Mouse (Mus musculus): ENCODE data around the gene Elfn2.
A peak's percentile ranks its signal among the peaks of the same experiment; 100 is the strongest.

The Elfn2 gene

DNA sequence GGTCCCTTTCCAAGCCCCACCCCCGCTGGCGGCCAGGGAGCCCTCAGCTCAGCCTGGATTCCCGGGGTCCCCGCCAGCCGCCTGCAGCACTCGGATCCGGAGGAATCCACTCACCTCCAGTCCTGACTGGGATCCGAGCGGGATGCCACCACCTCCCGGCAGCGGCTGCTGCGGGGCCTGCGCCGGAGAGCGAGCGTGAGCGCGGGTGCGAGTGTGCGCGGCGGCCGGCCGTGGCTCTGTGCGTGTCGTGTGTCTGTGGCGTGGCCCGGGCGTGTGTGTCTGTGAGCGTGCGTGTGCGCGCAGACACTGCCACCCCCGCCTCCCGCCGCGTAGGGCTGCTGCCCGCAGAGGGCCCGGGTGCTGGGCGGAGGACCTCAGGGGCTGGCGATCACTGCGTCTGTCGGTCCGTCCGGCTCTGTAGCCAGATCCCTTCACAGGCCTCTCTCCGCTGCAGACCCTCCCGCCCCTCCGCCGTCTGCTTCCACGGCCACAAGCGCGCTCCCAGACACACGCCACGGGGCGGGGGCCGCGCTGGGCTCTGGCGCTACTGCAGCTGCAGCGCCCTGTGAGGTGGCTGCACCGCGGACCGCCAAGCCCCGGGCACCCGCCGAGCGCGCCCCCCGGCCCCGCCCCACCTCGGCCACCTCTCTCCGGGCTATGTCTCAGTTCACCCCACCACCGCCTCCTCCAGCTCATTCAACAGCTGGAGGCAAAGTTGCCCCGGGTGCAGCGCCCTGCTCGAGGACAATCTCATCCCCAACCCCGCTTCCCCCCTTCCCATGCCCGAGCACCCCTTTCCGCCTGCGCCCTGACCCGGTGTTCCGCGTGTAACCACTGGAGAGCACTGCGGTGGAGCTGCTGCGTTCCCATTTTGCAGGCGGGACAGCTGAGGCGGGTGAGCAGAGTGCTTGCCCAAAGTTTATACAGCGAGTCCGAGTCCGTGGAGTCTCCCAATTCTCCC is at the start of gene Elfn2:
Elfn2 (minus strand) TSS at position 482 of the 961 bp plus-strand sequence.
- DNase-seq (ENCODE audit: extremely low read depth, low read depth, low spot score): no peak

GRCm38 (mm10) chr15:78763704-78764103 is 45.1 kb upstream of the Elfn2 start:
- DNase-seq (ENCODE audit: extremely low read depth, low read depth, low spot score): peak; percentile 33

- no peak for DNase-seq (ENCODE audit: extremely low read depth, low read depth, low spot score)
These were observed 44.6 kb upstream of the Elfn2 start for GRCm38 (mm10) chr15:78763210-78763609.

DNA sequence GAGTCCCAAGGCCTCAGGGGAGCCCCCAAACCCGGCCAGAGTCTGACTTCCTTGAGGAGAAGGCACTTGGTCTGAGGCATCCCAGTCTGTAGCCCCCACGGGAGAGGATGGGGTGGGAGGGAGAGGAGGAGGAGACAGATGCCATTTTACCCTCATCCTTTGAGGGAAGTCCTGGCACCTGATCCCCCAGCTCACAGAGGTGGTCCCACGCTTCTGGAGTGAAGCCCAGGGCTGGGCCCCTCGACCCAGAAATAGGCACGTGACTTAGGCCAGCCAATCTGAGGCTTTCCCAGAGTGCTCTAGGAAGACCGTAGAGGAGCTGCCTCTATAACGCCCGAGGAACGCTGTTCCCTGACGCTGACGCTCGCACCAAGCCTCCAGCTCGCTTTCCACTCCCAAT is 42.5 kb upstream of the Elfn2 start:
- DNase-seq (ENCODE audit: extremely low read depth, low read depth, low spot score): no peak

DNA sequence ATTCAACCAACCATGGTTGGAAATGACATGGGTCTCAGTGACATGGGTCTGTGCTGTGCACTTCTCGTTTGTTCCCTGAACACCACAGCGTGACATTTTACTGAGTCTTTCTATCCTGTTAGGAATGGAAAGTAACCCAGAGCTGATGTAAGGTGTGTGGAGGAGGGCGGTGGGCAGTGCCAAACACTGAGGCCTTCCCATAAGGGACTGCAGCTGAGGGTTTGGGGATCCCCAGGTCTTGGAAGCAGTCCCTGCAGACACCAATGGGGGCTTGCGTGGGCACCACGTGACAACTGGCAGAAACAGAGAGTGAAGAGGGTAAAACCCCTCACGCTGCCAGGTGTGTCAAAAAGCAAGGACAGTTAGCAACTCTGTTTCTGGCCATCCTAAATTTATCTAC is 39.6 kb upstream of the Elfn2 start:
- no peak for DNase-seq (ENCODE audit: extremely low read depth, low read depth, low spot score)

GRCm38 (mm10) chr15:78755966-78756725 is 37.6 kb upstream of the Elfn2 start:
- DNase-seq (ENCODE audit: extremely low read depth, low read depth, low spot score): no peak

GRCm38 (mm10) chr15:78755226-78755625 is 36.7 kb upstream of the Elfn2 start:
- DNase-seq (ENCODE audit: extremely low read depth, low read depth, low spot score): no peak

- DNase-seq (ENCODE audit: extremely low read depth, low read depth, low spot score): no peak
These were observed 35.6 kb upstream of the Elfn2 start for GRCm38 (mm10) chr15:78754144-78754543.

- no peak for DNase-seq (ENCODE audit: extremely low read depth, low read depth, low spot score)
These were observed 34.4 kb upstream of the Elfn2 start for GRCm38 (mm10) chr15:78752991-78753390.

GRCm38 (mm10) chr15:78750608-78751350 is 32.2 kb upstream of the Elfn2 start:
- no peak for DNase-seq (ENCODE audit: extremely low read depth, low read depth, low spot score)

DNA sequence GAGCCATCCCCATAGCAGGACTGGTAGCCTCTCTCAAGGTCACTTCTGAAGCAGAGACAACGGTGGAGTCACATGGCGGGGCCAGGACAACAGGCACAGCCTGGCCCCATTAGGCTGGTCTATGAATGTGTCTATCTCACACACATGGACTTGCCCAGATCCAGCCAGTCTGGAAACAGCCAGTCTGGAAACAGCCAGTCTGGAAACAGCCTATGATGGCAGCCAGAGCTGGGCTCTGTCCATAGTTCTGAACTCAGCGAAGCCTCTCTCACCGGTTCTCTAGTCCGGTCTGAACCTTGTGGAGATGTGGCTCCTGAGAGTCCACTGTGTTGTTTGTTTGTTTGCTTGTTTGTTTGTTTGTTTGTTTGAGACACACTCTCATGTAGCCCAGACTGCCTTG is 31.3 kb upstream of the Elfn2 start:
- DNase-seq (ENCODE audit: extremely low read depth, low read depth, low spot score): no peak

GRCm38 (mm10) chr15:78744206-78744605 is 25.6 kb upstream of the Elfn2 start:
- DNase-seq (ENCODE audit: extremely low read depth, low read depth, low spot score): no peak

GRCm38 (mm10) chr15:78742831-78743230 is 24.3 kb upstream of the Elfn2 start:
- no peak for DNase-seq (ENCODE audit: extremely low read depth, low read depth, low spot score)

DNA sequence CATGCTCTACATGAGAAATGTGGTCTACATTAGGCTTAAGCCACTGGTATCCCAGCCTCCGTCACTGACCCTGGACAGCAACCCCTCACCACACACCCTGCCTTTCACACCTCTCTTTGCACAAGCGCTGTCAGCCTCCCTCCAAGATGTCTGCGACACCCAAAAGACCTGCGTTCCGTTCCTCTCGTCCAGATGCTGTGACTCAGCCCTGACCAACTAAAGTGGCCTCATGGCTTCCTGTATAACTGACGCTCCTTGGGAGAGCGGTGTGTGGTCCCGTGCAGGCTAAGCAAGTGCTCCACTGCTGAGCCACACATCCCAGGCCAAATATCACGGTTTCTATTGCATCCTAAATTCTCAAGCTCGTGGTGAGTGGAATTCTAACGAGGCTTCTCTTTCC is 22.1 kb upstream of the Elfn2 start:
- no peak for DNase-seq (ENCODE audit: extremely low read depth, low read depth, low spot score)

DNA sequence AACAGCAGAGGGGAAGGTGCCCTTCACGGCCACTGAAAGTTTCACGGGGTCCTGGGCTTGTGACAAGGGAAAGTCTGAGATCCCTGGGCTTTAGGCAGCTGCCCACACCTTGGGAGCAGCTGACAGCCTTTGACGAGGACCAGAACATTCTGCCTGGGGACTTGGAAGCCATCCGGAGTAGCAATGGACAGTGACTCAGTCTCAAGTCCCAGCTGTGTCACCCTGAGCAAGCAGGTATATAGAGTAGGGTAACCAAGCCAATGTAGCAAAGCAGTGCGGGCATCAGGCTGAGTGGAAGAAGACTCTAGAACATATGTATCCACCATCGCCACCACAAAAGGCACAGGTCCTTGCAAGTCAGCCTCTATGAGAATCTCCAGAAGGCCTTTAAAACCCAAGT is 18.6 kb upstream of the Elfn2 start:
- DNase-seq (ENCODE audit: extremely low read depth, low read depth, low spot score): no peak

GRCm38 (mm10) chr15:78736681-78737100 is 18.1 kb upstream of the Elfn2 start:
- DNase-seq (ENCODE audit: extremely low read depth, low read depth, low spot score): no peak

DNA sequence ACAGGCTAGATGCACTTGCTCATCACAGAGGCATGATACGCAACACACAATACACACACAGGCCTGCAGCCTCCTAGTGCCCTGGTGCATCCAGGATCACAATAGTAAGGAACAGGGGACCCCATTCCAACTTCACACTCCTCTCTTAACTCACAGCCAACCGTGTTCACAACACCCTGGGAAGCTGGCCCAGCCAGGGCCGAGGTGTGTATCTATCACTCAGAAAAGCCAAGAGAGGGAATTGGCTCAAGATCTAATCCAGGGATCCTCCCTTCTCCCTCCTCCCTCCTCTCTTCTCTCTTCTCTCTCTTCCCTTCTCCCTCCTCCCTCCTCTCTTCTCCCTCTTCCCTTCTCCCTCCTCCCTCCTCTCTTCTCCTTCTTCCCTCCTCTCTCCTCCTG is 17.6 kb upstream of the Elfn2 start:
- no peak for DNase-seq (ENCODE audit: extremely low read depth, low read depth, low spot score)

- DNase-seq (ENCODE audit: extremely low read depth, low read depth, low spot score): no peak
These were observed 17.0 kb upstream of the Elfn2 start for GRCm38 (mm10) chr15:78735431-78736180.

DNA sequence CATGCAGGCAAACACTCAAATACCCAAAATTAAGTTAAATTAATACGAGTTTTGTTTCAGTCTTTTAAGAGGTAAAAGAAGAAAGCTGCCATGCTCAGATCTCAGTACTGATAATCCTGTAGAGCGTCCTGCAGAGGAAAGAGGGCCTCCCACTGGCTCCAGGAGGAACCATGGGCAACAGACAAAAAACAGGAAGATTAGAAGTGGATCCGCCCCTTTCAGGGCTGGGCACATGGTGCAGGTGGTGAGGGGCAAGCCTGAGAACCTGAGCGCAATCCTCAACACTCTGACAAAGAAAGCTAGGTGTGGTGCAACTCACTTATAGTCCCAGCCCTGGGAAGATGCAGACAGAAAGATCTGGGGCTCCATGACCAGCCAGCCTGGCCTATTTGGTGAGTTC is 13.3 kb upstream of the Elfn2 start:
- DNase-seq (ENCODE audit: extremely low read depth, low read depth, low spot score): no peak

- DNase-seq (ENCODE audit: extremely low read depth, low read depth, low spot score): no peak
These were observed 11.9 kb upstream of the Elfn2 start for GRCm38 (mm10) chr15:78730315-78731049.

All from fat pad, adult 2 months (tissue).